Mouse (Mus musculus) embryo, embryonic 10.5 days (tissue): ENCODE results near the gene Grtp1.

Source experiments
- DNase-seq: peaks from one replicate; pipeline ENCODE4 v3.0.0-alpha.2; 2015; ENCODE audit warnings: low spot score

The Grtp1 gene

GRCm38 (mm10) chr8:13174811-13175210 lies 25.6 kb downstream of the Grtp1 start:
- DNase-seq: no peak

GRCm38 (mm10) chr8:13174305-13174704 lies 26.1 kb downstream of the Grtp1 start:
- no peak for DNase-seq

- DNase-seq: no peak
Measured at GRCm38 (mm10) chr8:13170510-13170909, 29.9 kb downstream of the Grtp1 start.

GRCm38 (mm10) chr8:13164361-13164760 lies 36.1 kb downstream of the Grtp1 start:
- DNase-seq: no peak

GRCm38 (mm10) chr8:13163563-13163962 lies 36.9 kb downstream of the Grtp1 start:
- DNase-seq: no peak

- no peak for DNase-seq
Measured at GRCm38 (mm10) chr8:13162098-13162497, 38.3 kb downstream of the Grtp1 start.

- no peak for DNase-seq
Measured at GRCm38 (mm10) chr8:13160691-13161090, 39.7 kb downstream of the Grtp1 start.

GRCm38 (mm10) chr8:13159377-13159881 lies 41.0 kb downstream of the Grtp1 start:
- DNase-seq: peak; percentile 4

- DNase-seq: peak; percentile 98
Measured at GRCm38 (mm10) chr8:13158718-13159376, 41.6 kb downstream of the Grtp1 start, which contains the start of gene Lamp1. Gene Lamp1, plus strand, starts transcription at chr8:13159161.

GRCm38 (mm10) chr8:13156327-13157097 lies 43.9 kb downstream of the Grtp1 start:
- DNase-seq: no peak

- no peak for DNase-seq
Measured at GRCm38 (mm10) chr8:13155358-13155757, 45.1 kb downstream of the Grtp1 start.

GRCm38 (mm10) chr8:13154099-13154498 lies 46.3 kb downstream of the Grtp1 start:
- DNase-seq: no peak

- no peak for DNase-seq
Measured at GRCm38 (mm10) chr8:13150929-13151328, 49.5 kb downstream of the Grtp1 start.

GRCm38 (mm10) chr8:13149866-13150265 lies 50.6 kb downstream of the Grtp1 start:
- no peak for DNase-seq

- no peak for DNase-seq
Measured at GRCm38 (mm10) chr8:13149287-13149686, 51.1 kb downstream of the Grtp1 start.

- no peak for DNase-seq
Measured at GRCm38 (mm10) chr8:13148476-13148875, 51.9 kb downstream of the Grtp1 start.

- DNase-seq: no peak
Measured at GRCm38 (mm10) chr8:13141681-13142080, 58.7 kb downstream of the Grtp1 start.

- no peak for DNase-seq
Measured at GRCm38 (mm10) chr8:13139641-13140182, 60.7 kb downstream of the Grtp1 start.

- DNase-seq: peak; percentile 81
Measured at GRCm38 (mm10) chr8:13132220-13132619, 68.2 kb downstream of the Grtp1 start.

GRCm38 (mm10) chr8:13124897-13125296 lies 75.5 kb downstream of the Grtp1 start:
- no peak for DNase-seq

GRCm38 (mm10) chr8:13122887-13123421 lies 77.5 kb downstream of the Grtp1 start:
- DNase-seq: no peak
